Mouse (Mus musculus) liver, embryonic 16.5 days (tissue): ENCODE measurements around the gene Hist2h2bb. TPM values are rescaled to one million over a fixed set of nuclear protein-coding genes. Genes with fewer than 3 reads are reported as not detected.
"Not testable (repeated sequence)": the region's sequence is repeated elsewhere in the genome, so short reads cannot be mapped to it uniquely, and the experiment has no call there.

Source experiments
- ATAC-seq: fragments of 200-750 bp; cut with Nextera tagmentation; 2 replicates; pipeline ENCODE4 v1.8.0; 2017; ENCODE audit warnings: low read depth, mild to moderate bottlenecking, moderate number of reproducible peaks, moderate library complexity
- H3K27ac ChIP-seq: fragments of 300-500 bp; sonication (generic); 2 replicates; pipeline ENCODE4 v1.5.1; 2014; ENCODE audit warnings: mild to moderate bottlenecking, low read length
- H3K27me3 ChIP-seq: fragments of 300-500 bp; sonication (generic); 2 replicates; pipeline ENCODE4 v1.6.1; 2014; ENCODE audit warnings: low read depth, low read length, mixed read lengths; ENCODE audit not compliant: control insufficient read depth, insufficient read depth
- H3K36me3 ChIP-seq: fragments of 300-500 bp; sonication (generic); 2 replicates; pipeline ENCODE4 v1.6.1; 2014; ENCODE audit warnings: mild to moderate bottlenecking; ENCODE audit not compliant: control insufficient read depth, insufficient read depth
- H3K4me1 ChIP-seq: fragments of 300-500 bp; sonication (generic); 2 replicates; pipeline ENCODE4 v1.6.1; 2014; ENCODE audit warnings: low read depth, low read length, mixed read lengths; ENCODE audit not compliant: control insufficient read depth
- H3K4me2 ChIP-seq: fragments of 300-500 bp; sonication (generic); 2 replicates; pipeline ENCODE4 v1.6.1; 2014; ENCODE audit warnings: low read depth, low read length, mixed read lengths
- H3K4me3 ChIP-seq: fragments of 300-500 bp; sonication (generic); 2 replicates; pipeline ENCODE4 v1.5.1; 2014; ENCODE audit warnings: low read depth, mild to moderate bottlenecking, low read length
- H3K9ac ChIP-seq: fragments of 300-500 bp; sonication (generic); 2 replicates; pipeline ENCODE4 v1.6.1; 2014; ENCODE audit warnings: low read depth, low read length
- H3K9me3 ChIP-seq: fragments of 300-500 bp; sonication (generic); replicated peaks from 2 replicates; pipeline ENCODE4 v1.6.1; 2016; ENCODE audit warnings: low read length; ENCODE audit not compliant: control insufficient read depth
- WGBS: fragments of 180-500 bp; shearing (Covaris S2); extraction: QIAGEN DNeasy Blood & Tissue Kit; methylation state at CpG from one replicate; pipeline ENCODE4 v1.1.7; 2014; ENCODE audit not compliant: insufficient replicate concordance; 5-methylcytosine and 5-hydroxymethylcytosine counted together
- polyA plus RNA-seq: library from polyadenylated mRNA; unstranded; fragments of >200 nt; fragmentation: Nextera tagmentation; extraction: Ambion mirVana; gene quantifications from 2 replicates; pipeline ENCODE4 v1.2.1, GENCODE M21; 2015

Gene Hist2h2bb
- polyA plus RNA-seq: 17.9 and 25.9 TPM in 2 replicates

DNA sequence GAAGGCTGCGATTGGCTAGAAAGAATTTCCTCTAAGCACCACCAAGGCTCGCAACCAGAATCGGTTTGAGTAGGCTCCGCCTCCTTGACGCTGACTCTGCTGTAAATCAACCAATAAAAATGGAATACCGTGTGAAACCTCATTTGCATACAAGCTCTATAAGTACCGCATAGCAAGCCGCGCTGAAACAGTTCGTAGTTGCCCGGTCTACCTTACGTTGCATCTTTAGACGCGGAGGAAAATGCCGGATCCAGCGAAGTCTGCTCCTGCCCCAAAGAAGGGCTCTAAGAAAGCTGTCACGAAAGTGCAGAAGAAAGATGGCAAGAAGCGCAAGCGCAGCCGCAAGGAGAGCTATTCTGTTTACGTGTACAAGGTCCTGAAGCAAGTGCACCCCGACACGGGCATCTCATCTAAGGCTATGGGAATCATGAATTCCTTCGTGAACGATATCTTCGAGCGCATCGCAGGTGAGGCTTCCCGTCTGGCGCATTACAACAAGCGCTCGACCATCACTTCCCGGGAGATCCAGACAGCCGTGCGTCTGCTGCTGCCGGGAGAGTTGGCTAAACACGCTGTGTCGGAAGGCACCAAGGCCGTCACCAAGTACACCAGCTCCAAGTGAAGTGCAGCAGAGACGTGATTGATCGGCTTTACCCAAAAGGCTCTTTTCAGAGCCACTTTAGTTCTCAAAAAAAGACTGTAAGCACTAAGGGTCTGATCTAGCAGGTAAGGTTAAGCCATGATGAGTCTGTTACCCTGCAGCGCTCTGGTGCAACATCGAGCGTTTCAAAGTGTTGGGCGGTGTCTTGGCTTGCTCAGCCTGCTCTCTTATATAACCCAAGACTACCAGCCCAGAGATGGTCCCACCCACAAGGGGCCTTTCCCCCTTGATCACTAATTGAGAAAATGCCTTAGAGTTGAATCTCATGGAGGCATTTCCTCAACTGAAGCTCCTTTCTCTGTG is at the start of gene Hist2h2bb:
Gene Hist2h2bb, plus strand, starts transcription at position 242 of the 964 bp plus-strand sequence.
- H3K27me3 ChIP-seq: no peaks in the 10 kb centered on the region; the same call in 1 of the 2 replicates
- no peaks in the 10 kb centered on the region for H3K36me3 ChIP-seq
- H3K4me3 ChIP-seq: peak within 1 kb of the TSS; percentile 66
- under 1% methylated on average over 45 of the region's 45 CpGs for WGBS
- H3K9me3 ChIP-seq: no peaks in the 10 kb centered on the region
- peak; percentile 87 for ATAC-seq
- H3K9ac ChIP-seq: peak within 1 kb of the TSS; percentile 86
- peaks cover 28% of the 10 kb centered on the region for H3K4me1 ChIP-seq
- peak within 1 kb of the TSS; percentile 98 for H3K27ac ChIP-seq
- H3K4me2 ChIP-seq: peak within 1 kb of the TSS; percentile 73

DNA sequence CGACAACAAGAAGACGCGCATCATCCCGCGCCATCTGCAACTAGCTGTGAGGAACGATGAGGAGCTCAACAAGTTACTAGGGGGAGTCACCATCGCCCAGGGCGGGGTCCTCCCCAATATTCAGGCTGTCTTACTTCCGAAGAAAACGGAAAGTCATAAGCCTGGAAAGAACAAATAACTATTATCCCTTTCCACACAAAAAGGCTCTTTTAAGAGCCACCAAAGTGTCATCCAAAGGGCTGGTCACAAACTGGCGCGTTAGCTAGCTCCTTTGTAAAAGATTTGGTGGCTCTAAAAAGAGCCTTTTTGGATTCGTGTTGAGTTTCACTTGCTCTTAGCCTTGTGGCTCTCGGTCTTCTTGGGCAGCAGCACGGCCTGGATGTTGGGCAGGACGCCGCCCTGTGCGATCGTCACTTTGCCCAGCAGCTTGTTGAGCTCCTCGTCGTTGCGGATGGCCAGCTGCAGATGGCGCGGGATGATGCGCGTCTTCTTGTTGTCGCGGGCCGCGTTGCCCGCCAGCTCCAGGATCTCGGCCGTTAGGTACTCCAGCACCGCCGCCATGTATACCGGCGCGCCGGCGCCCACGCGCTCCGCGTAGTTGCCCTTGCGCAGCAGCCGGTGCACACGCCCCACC is 49.3 kb upstream of the Hist2h2bb start:
- Histone ChIP-seq H3K9ac (peak overlapping the region; percentile 79), H3K27ac (peak overlapping the region; percentile 99), H3K4me1 (peaks cover 34% of the 10 kb centered on the region), H3K4me3 (peak overlapping the region; percentile 68), H3K4me2 (peak overlapping the region; percentile 81)
- under 1% methylated on average over 27 of the region's 47 CpGs for WGBS
- not testable (repeated sequence) for ATAC-seq, H3K9me3 ChIP-seq, H3K27me3 ChIP-seq, H3K36me3 ChIP-seq

- WGBS: under 1% methylated on average over 43 of the region's 43 CpGs
- H3K9me3 ChIP-seq: no peaks in the 10 kb centered on the region
- no peaks in the 10 kb centered on the region for H3K27me3 ChIP-seq
- H3K4me2 ChIP-seq: peak within 1 kb of the TSS; percentile 81
- peak within 1 kb of the TSS; percentile 83 for H3K9ac ChIP-seq
- ATAC-seq: peak; percentile 90
- peak within 1 kb of the TSS; percentile 99 for H3K27ac ChIP-seq
- H3K4me3 ChIP-seq: peak within 1 kb of the TSS; percentile 68
- peaks cover 36% of the 10 kb centered on the region for H3K4me1 ChIP-seq
- H3K36me3 ChIP-seq: no peaks in the 10 kb centered on the region
Measured at GRCm38 (mm10) chr3:96220765-96221639, 48.5 kb upstream of the Hist2h2bb start, which contains the start of the genes Hist2h2ac and Hist2h2be. Gene Hist2h2ac, minus strand, starts transcription at chr3:96220880. Gene Hist2h2be, plus strand, starts transcription at chr3:96221119.

- H3K4me2 ChIP-seq: peak overlapping the region; percentile 81
- peaks cover 36% of the 10 kb centered on the region for H3K4me1 ChIP-seq
- peak overlapping the region; percentile 99 for H3K27ac ChIP-seq
- peak overlapping the region; percentile 68 for H3K4me3 ChIP-seq
- WGBS: 14% methylated on average over 9 of the region's 9 CpGs
- H3K36me3 ChIP-seq: no peaks in the 10 kb centered on the region
- no peak for ATAC-seq
- H3K9ac ChIP-seq: peak overlapping the region; percentile 83
- H3K9me3 ChIP-seq: no peaks in the 10 kb centered on the region
- H3K27me3 ChIP-seq: no peaks in the 10 kb centered on the region
Measured at GRCm38 (mm10) chr3:96221640-96222038, 47.9 kb upstream of the Hist2h2bb start.

- H3K4me1 ChIP-seq: peaks cover 36% of the 10 kb centered on the region
- peak overlapping the region; percentile 81 for H3K4me2 ChIP-seq
- H3K9ac ChIP-seq: peak overlapping the region; percentile 83
- H3K27me3 ChIP-seq: no peaks in the 10 kb centered on the region
- peak overlapping the region; percentile 68 for H3K4me3 ChIP-seq
- peak overlapping the region; percentile 49 for H3K27ac ChIP-seq
- WGBS: 78% methylated on average over 4 of the region's 4 CpGs
- ATAC-seq: no peak
- H3K9me3 ChIP-seq: no peaks in the 10 kb centered on the region
- no peaks in the 10 kb centered on the region for H3K36me3 ChIP-seq
Measured at GRCm38 (mm10) chr3:96222774-96223173, 46.8 kb upstream of the Hist2h2bb start.

DNA sequence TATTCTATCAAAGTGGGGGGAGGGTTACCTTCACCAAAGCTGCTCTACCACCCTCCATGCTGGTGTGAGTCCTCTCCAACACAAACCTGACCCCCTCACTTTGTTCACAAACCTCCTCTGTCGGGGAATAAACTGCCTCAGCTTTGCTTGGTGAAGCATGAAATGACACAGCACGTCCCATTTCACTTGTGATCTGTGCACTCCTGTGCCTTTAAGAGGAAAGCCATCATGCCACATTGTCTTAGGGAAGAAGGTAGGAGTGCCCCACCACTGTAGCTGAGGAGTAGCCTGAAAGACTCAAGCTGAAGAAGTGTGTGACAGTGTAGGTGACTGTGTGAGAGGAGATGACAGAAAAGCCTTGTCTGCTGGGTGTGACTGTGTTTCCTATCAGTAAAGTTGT is 44.1 kb upstream of the Hist2h2bb start:
- peak overlapping the region; percentile 46 for H3K4me2 ChIP-seq
- 48% methylated on average over 2 of the region's 2 CpGs for WGBS
- no peaks in the 10 kb centered on the region for H3K27me3 ChIP-seq
- peak overlapping the region; percentile 27; the same call in 1 of the 2 replicates for H3K27ac ChIP-seq
- H3K4me1 ChIP-seq: peaks cover 30% of the 10 kb centered on the region
- H3K36me3 ChIP-seq: no peaks in the 10 kb centered on the region
- H3K9me3 ChIP-seq: no peaks in the 10 kb centered on the region
- peak overlapping the region; percentile 55 for H3K9ac ChIP-seq
- H3K4me3 ChIP-seq: peak overlapping the region; percentile 28
- ATAC-seq: no peak

- peaks cover 28% of the 10 kb centered on the region for H3K4me1 ChIP-seq
- 60% methylated on average over 8 of the region's 8 CpGs for WGBS
- no peak overlapping the region for H3K4me3 ChIP-seq
- H3K9me3 ChIP-seq: no peaks in the 10 kb centered on the region
- H3K9ac ChIP-seq: no peak overlapping the region
- H3K27me3 ChIP-seq: no peaks in the 10 kb centered on the region
- H3K4me2 ChIP-seq: no peak overlapping the region
- no peaks in the 10 kb centered on the region for H3K36me3 ChIP-seq
- no peak overlapping the region for H3K27ac ChIP-seq
- peak; percentile 25; the same call in 1 of the 2 replicates for ATAC-seq
Measured at GRCm38 (mm10) chr3:96226695-96227648, 42.6 kb upstream of the Hist2h2bb start.
